Mouse (Mus musculus) urinary bladder, postnatal 10 days (tissue): ENCODE results near the gene Krtap9-1.
"Not testable (repeated sequence)": the region's sequence is repeated elsewhere in the genome, so short reads cannot be mapped to it uniquely, and the experiment has no call there.

Experiments used
- DNase-seq: peaks from one replicate; pipeline ENCODE4 v3.0.0; 2022; ENCODE audit warnings: low spot score

The Krtap9-1 gene

DNA sequence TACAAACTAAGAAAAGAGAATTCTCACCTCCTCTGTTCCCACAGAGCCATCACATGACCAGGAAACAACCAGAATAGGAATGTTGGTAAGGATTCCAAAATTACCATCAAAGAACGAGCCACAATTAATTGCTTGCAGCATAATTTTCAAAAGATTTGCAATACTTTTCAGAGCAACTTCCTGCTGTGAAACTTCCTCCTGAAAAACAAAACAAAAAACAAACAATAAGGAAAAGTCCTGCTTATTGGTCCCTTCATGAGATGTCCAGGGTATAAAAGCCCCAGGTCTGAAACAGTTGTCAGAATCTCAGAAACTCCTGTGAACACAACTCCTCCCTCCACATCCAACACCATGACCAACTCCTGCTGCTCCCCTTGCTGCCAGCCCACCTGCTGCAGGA, at the start of gene Krtap9-1:
Gene Krtap9-1 (plus strand): TSS at position 301 of the 400 bp plus-strand sequence.
- not testable (repeated sequence) for DNase-seq

DNA sequence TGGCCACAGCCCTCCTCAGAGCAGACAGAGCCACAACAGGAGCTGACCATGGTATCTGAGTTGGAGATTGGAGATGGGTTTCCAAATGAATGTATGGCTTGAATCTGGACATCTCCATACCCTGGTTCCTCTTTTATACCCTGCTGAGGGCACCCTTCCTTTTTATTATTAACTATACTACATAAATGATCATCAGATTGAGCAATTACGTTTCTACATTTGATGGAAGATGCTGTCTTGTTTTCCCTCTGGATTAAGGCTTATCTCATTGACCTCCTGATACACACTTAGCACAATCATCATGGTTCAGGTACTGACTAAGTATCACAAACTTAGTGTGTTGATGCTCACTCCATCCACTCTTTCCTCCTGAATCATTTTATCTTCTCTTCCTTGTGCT, 35.2 kb upstream of the Krtap9-1 start, which contains the start of gene 2300003K06Rik:
Gene 2300003K06Rik (minus strand): TSS at position 101 of the 400 bp plus-strand sequence.
- no peak for DNase-seq

DNA sequence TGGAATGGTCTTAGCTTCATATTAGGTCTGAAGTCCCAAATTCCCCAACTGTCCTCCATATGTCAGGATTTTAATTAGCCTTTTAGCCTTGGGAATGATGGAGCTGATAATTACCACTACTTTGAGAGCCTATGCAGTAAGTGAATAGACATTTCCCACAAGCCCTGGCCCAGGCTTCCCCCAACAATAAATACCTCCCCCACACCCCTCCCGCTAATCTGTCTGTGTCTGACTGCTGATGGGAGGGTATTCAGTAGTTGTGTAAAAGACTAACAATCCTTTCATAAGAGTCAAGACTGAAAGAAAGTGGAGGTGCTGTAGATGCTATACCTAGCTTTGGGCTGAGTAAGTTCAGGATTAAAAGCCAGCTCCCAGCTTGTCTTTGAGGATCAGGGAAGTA, 31.0 kb upstream of the Krtap9-1 start:
- DNase-seq = no peak

DNA sequence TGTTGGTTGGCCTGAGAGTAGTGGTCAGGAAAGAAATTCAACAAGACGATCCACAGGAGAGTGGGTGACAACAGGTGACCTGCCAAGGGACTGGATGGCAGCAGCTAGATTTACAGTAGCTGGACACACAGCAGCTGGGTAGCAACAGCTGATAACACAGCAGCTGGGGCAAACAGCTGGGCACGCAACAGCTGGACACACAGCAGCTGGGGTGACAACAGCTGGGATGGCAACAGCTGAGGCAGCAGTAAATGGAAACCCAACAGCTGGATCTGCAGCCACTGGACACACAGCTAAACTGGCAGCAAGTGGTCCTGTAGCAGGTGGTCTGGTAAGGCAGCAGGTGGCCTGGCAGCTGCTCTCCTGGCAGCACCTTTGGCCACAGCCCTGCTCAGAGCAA, 26.4 kb upstream of the Krtap9-1 start:
- no peak for DNase-seq

DNA sequence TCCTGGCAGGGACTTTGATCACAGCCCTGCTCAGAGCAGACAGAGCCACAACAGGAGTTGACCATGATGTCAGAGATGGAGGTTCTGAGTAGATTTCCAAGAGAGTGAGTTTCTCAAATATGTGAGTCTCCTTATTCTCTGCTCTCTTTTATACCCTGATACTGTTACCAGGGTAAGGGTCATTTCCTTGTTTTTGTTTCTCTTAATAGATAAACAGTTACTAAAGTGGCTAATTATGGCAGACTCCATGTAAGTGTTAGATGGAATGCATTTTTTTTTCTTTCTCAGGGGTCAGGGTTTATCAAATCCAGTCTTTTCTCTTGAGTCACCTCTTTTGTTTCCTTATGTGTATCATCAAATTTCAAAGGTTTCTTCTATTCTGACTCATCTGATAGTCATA, 21.7 kb upstream of the Krtap9-1 start, which contains the start of gene Krtap4-16:
Gene Krtap4-16 (minus strand): TSS at position 101 of the 400 bp plus-strand sequence.
- no peak for DNase-seq

DNA sequence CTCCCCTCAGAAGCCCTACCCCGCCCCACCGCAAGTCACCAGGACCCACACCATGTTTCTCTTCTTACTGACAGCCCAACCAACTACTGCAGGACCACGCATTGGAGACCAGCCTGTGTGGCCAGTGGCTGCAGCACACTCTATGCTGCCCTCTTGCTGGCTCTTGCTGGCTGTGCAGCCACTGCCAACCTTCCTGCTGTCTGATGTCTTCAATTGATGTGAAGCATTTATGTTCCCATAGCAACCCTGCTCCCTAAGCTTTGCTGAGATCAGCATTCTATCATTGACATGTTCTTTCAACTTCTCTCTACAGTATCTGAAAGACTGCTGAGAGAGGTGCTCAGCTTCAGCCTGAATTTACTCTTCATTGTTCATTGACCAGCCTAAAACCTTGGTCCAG, 19.1 kb upstream of the Krtap9-1 start:
- DNase-seq = no peak

GRCm38 (mm10) chr11:99857617-99858016, 15.6 kb upstream of the Krtap9-1 start, which contains the start of gene Gm11568:
TSS of gene Gm11568 (plus strand) at chr11:99857917.
- no peak for DNase-seq

GRCm38 (mm10) chr11:99858761-99859160, 14.4 kb upstream of the Krtap9-1 start:
- no peak for DNase-seq

- DNase-seq = not testable (repeated sequence)
These were observed 9.0 kb upstream of the Krtap9-1 start, which contains the start of gene Gm11559 for GRCm38 (mm10) chr11:99864176-99864575. TSS of gene Gm11559 (plus strand) at chr11:99864476.

DNA sequence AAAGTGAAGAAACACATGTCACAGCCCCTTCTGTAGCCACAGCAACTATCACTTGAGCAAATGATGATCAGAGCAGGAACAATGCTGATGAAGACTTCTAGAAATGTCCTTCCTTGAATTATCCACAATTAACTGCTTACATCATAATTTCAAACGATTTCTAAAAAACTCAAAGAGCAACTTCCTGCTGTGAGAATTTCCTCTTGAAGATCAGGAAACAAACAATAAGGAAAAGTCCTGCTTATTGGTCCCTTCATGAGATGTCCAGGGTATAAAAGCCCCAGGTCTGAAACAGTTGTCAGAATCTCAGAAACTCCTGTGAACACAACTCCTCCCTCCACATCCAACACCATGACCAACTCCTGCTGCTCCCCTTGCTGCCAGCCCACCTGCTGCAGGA, 5.7 kb downstream of the Krtap9-1 start, which contains the start of gene Gm11567:
Gene Gm11567 (plus strand): TSS at position 301 of the 400 bp plus-strand sequence.
- DNase-seq = not testable (repeated sequence)

GRCm38 (mm10) chr11:99907620-99908019, 34.4 kb downstream of the Krtap9-1 start, which contains the start of gene Krtap31-1:
TSS of gene Krtap31-1 (plus strand) at chr11:99907920.
- DNase-seq = no peak

- DNase-seq = no peak
These were observed 41.3 kb downstream of the Krtap9-1 start, which contains the start of gene Gm11565 for GRCm38 (mm10) chr11:99914451-99914850. TSS of gene Gm11565 (plus strand) at chr11:99914751.
